Mouse (Mus musculus) E14TG2a.4 (cell line): Measurements from ENCODE around the gene Smarcc2.

ENCODE experiments used
- CTCF ChIP-seq: conservative IDR thresholded peaks from 2 replicates; pipeline ENCODE4 v1.5.1; 2014; ENCODE audit warnings: low read length
- NANOG ChIP-seq: IDR thresholded peaks from 2 replicates; pipeline ENCODE4 v1.6.1; 2014; ENCODE audit warnings: borderline replicate concordance, low read length, mixed read lengths
- POU5F1 ChIP-seq: IDR thresholded peaks from 2 replicates; pipeline ENCODE4 v1.6.1; 2014; ENCODE audit warnings: low read length, borderline replicate concordance

GRCm38 (mm10) chr10:128525671-128526308, 66.7 kb downstream of the Smarcc2 start, which contains the start of gene Esyt1:
- TF ChIP-seq CTCF (no peak), POU5F1 (no peak), NANOG (no peak)
